Mouse (Mus musculus) embryonic facial prominence, embryonic 10.5 days (tissue): ENCODE data around the gene A130010J15Rik. TPM values are rescaled to one million over a fixed set of nuclear protein-coding genes. Genes with fewer than 3 reads are reported as not detected.

Experiments
- DNase-seq: peaks from one replicate; pipeline ENCODE4 v3.0.0-alpha.2; 2017; ENCODE audit warnings: low spot score
- H3K27ac ChIP-seq: fragments of 300-500 bp; sonication (generic); replicated peaks from 2 replicates; pipeline ENCODE4 v1.5.1; 2016; ENCODE audit warnings: mild to moderate bottlenecking
- H3K27me3 ChIP-seq: fragments of 300-500 bp; sonication (generic); replicated peaks from 2 replicates; pipeline ENCODE4 v1.6.1; 2016; ENCODE audit warnings: low read depth, mild to moderate bottlenecking; ENCODE audit not compliant: poor library complexity, severe bottlenecking
- H3K36me3 ChIP-seq: fragments of 300-500 bp; sonication (generic); replicated peaks from 2 replicates; pipeline ENCODE4 v1.6.1; 2016; ENCODE audit warnings: mild to moderate bottlenecking, moderate library complexity
- H3K4me1 ChIP-seq: fragments of 300-500 bp; sonication (generic); 2 replicates; pipeline ENCODE4 v1.6.1; 2016
- H3K4me3 ChIP-seq: fragments of 300-500 bp; sonication (generic); 2 replicates; pipeline ENCODE4 v1.5.1; 2016; ENCODE audit warnings: mild to moderate bottlenecking, moderate library complexity
- H3K9me3 ChIP-seq: fragments of 300-500 bp; sonication (generic); 2 replicates; pipeline ENCODE4 v1.6.1; 2016; ENCODE audit warnings: mild to moderate bottlenecking
- WGBS: fragments of 180-500 bp; shearing (Covaris S2); methylation state at CpG from one replicate; pipeline ENCODE4 v1.1.7; 2016; 5-methylcytosine and 5-hydroxymethylcytosine counted together
- polyA plus RNA-seq: library from polyadenylated mRNA; unstranded; fragments of >200 nt; fragmentation: Nextera tagmentation; extraction: Ambion mirVana; gene quantifications from 2 replicates; pipeline ENCODE4 v1.2.1, GENCODE M21; 2016

The A130010J15Rik gene
- polyA plus RNA-seq, 1 experiment from 2014 or later: 18.0 TPM

GRCm38 (mm10) chr1:193138669-193139068, 29.2 kb upstream of the A130010J15Rik start:
- Histone ChIP-seq H3K9me3 (no peaks in the 10 kb centered on the region), H3K4me1 (peaks cover 26% of the 10 kb centered on the region), H3K4me3 (no peak overlapping the region), H3K27ac (no peak overlapping the region), H3K36me3 (no peaks in the 10 kb centered on the region), H3K27me3 (0 out of 2 replicates have a peak, but pooled peaks cover 6% of the 10 kb centered on the region)
- no peak for DNase-seq
- 64% methylated on average over 3 of the region's 3 CpGs for whole genome bisulfite sequencing

DNA sequence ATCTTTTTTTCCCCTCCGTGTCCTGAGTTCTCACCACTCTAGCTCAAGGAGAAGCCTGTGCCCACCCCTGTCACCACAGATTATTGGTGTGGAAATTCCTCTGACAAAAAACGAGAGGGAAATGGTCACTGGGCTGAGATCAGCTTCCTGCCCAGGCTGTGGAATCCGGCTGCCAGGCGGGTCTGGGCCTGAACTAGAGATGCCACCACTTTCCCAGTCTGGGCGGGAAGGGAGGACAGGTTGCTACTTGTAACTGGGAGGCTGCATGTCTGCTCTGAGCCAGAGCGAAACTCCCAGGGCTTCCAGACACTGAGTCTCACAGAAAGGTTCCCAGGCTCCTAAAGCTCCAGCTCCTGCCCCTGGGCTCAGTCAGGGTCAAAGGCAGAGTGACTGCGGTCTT, 26.7 kb upstream of the A130010J15Rik start:
- no peaks in the 10 kb centered on the region for H3K36me3 ChIP-seq
- 69% methylated on average over 7 of the region's 7 CpGs for WGBS
- H3K27me3 ChIP-seq: peaks cover 12% of the 10 kb centered on the region; the same call in 1 of the 2 replicates
- H3K4me3 ChIP-seq: no peak overlapping the region
- H3K27ac ChIP-seq: peak overlapping the region; percentile 52
- peaks cover 26% of the 10 kb centered on the region for H3K4me1 ChIP-seq
- peak; percentile 56 for DNase-seq
- no peaks in the 10 kb centered on the region for H3K9me3 ChIP-seq

DNA sequence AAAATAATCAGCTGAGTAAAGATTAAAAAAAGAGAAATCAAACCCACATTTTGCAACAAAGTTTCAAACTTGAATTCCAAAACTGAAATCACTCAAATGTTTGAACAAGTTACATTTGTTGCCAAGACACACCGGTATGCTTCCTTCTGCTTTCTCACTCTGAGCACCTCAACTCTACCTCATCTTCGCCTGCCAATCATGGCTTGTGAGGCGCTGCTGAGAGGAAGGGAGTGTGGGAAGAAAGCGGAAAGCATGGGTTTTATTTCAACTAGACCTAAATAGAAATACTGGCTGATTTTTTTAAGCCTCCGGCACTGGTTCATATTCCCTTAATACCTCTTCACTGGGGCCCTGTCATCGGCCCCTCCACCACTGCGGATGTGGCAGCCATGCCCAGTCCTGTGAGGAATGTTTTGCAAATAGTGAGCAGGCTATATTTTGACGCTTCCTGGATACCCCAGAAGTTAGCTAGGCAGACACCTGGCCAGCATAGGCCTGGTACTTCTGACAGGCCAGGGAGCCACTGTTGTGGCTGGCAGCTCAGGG, 25.3 kb upstream of the A130010J15Rik start:
- 86% methylated on average over 8 of the region's 8 CpGs for WGBS
- Histone ChIP-seq H3K4me3 (no peak overlapping the region), H3K4me1 (peaks cover 26% of the 10 kb centered on the region), H3K9me3 (no peaks in the 10 kb centered on the region), H3K27ac (no peak overlapping the region), H3K27me3 (peaks cover 12% of the 10 kb centered on the region; the same call in 1 of the 2 replicates), H3K36me3 (no peaks in the 10 kb centered on the region)
- no peak for DNase-seq

DNA sequence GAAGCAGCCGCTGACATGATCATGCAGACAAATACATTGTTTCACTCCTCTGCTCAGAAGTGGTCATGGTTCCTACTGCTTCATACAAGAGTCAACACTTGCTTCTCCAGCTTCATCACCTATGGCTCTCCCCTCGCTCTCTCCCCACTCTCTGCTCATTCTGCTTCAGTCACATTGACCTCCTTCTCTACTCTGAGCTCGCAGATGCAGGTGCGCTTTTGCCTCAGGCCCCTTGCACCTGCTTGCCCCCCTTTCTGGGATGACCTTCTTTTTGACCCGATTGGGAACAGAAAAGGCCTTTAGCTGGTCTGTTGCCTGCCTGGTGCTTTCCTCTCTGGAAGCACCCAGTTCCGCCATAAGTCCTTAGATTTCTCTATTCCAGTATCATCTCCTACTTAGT, 23.3 kb upstream of the A130010J15Rik start:
- Histone ChIP-seq H3K27ac (no peak overlapping the region), H3K36me3 (no peaks in the 10 kb centered on the region), H3K4me3 (no peak overlapping the region), H3K9me3 (no peaks in the 10 kb centered on the region), H3K27me3 (peaks cover 12% of the 10 kb centered on the region), H3K4me1 (peaks cover 19% of the 10 kb centered on the region; the same call in 1 of the 2 replicates)
- WGBS: 84% methylated on average over 6 of the region's 6 CpGs
- no peak for DNase-seq

DNA sequence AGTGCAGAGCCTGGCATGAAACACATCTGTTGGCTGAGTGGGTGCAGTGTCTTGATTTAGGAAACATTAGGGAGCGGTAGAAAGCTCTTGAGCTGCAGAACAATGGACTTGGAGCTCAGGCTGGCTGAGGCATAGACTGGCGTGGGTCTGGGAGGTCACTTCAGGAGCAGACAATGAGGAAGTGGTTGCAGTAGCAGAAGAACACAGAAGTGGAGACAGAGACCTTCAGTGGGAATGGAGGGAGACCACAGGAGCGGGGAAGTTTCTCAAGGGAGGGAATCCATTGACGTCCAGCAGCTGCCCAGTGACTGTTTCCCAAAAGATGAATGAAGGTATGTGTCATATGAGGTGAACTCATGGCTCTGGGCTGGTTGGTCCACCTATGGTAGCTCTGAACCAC, 22.7 kb upstream of the A130010J15Rik start:
- DNase-seq: no peak
- Histone ChIP-seq H3K36me3 (no peaks in the 10 kb centered on the region), H3K27ac (no peak overlapping the region), H3K27me3 (peaks cover 17% of the 10 kb centered on the region), H3K4me1 (peaks cover 17% of the 10 kb centered on the region; the same call in 1 of the 2 replicates), H3K4me3 (no peak overlapping the region), H3K9me3 (no peaks in the 10 kb centered on the region)
- WGBS: 82% methylated on average over 4 of the region's 4 CpGs

GRCm38 (mm10) chr1:193146416-193146815, 21.4 kb upstream of the A130010J15Rik start:
- no peak overlapping the region for H3K4me3 ChIP-seq
- no peak for DNase-seq
- peaks cover 26% of the 10 kb centered on the region for H3K27me3 ChIP-seq
- H3K4me1 ChIP-seq: peaks cover 16% of the 10 kb centered on the region; the same call in 1 of the 2 replicates
- 79% methylated on average over 1 of the region's 1 CpGs for WGBS
- no peaks in the 10 kb centered on the region for H3K36me3 ChIP-seq
- no peaks in the 10 kb centered on the region for H3K9me3 ChIP-seq
- no peak overlapping the region for H3K27ac ChIP-seq

DNA sequence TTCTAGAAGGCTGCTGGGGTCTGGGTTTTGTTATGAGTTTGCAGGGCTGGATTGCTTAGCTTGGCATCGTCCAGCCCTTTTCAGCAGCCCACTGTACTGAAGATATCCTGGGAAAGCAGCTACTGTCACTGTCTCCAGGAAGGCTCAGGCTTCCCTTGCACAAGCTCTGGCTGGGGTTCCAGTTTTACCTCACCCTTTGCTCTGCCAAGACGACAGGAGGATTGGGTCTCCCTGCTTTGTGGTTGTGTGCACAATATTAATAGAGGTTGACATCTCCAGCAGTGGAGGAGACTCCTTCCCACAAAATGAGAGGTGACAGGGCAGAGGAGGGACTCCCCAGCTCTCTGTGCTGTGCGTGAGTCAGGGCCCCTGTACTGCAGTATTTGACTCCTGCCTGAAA, 18.6 kb upstream of the A130010J15Rik start:
- 68% methylated on average over 3 of the region's 3 CpGs for WGBS
- Histone ChIP-seq H3K4me3 (no peak overlapping the region), H3K36me3 (no peaks in the 10 kb centered on the region), H3K27ac (no peak overlapping the region), H3K9me3 (no peaks in the 10 kb centered on the region), H3K27me3 (peaks cover 54% of the 10 kb centered on the region), H3K4me1 (peaks cover 31% of the 10 kb centered on the region)
- no peak for DNase-seq

GRCm38 (mm10) chr1:193151134-193151533, 16.7 kb upstream of the A130010J15Rik start:
- Histone ChIP-seq H3K4me1 (peaks cover 31% of the 10 kb centered on the region), H3K36me3 (no peaks in the 10 kb centered on the region)
- WGBS: 41% methylated on average over 7 of the region's 7 CpGs

GRCm38 (mm10) chr1:193152872-193153271, 15.0 kb upstream of the A130010J15Rik start, which contains the start of gene Irf6:
TSS of gene Irf6 (plus strand) at chr1:193153111.
- Histone ChIP-seq H3K36me3 (no peaks in the 10 kb centered on the region), H3K27me3 (peaks cover 68% of the 10 kb centered on the region), H3K4me3 (peak within 1 kb of the TSS; percentile 57), H3K9me3 (no peaks in the 10 kb centered on the region), H3K27ac (peak within 1 kb of the TSS; percentile 24; the same call in 1 of the 2 replicates), H3K4me1 (peaks cover 43% of the 10 kb centered on the region)
- under 1% methylated on average over 30 of the region's 30 CpGs for WGBS
- peak; percentile 82 for DNase-seq

More at GRCm38 (mm10) chr1:193151134-193151533, 16.7 kb upstream of the A130010J15Rik start:
- no peak for DNase-seq
- H3K9me3 ChIP-seq: no peaks in the 10 kb centered on the region
- H3K4me3 ChIP-seq: no peak overlapping the region
- H3K27me3 ChIP-seq: peaks cover 67% of the 10 kb centered on the region
- H3K27ac ChIP-seq: no peak overlapping the region

- no peaks in the 10 kb centered on the region for H3K9me3 ChIP-seq
- DNase-seq: no peak
- H3K27ac ChIP-seq: peak overlapping the region; percentile 24; the same call in 1 of the 2 replicates
- H3K4me3 ChIP-seq: peak overlapping the region; percentile 57
- 17% methylated on average over 16 of the region's 16 CpGs for WGBS
- H3K36me3 ChIP-seq: no peaks in the 10 kb centered on the region
- peaks cover 43% of the 10 kb centered on the region for H3K4me1 ChIP-seq
- H3K27me3 ChIP-seq: peaks cover 68% of the 10 kb centered on the region
Observed at GRCm38 (mm10) chr1:193153561-193153960, 14.3 kb upstream of the A130010J15Rik start.

DNA sequence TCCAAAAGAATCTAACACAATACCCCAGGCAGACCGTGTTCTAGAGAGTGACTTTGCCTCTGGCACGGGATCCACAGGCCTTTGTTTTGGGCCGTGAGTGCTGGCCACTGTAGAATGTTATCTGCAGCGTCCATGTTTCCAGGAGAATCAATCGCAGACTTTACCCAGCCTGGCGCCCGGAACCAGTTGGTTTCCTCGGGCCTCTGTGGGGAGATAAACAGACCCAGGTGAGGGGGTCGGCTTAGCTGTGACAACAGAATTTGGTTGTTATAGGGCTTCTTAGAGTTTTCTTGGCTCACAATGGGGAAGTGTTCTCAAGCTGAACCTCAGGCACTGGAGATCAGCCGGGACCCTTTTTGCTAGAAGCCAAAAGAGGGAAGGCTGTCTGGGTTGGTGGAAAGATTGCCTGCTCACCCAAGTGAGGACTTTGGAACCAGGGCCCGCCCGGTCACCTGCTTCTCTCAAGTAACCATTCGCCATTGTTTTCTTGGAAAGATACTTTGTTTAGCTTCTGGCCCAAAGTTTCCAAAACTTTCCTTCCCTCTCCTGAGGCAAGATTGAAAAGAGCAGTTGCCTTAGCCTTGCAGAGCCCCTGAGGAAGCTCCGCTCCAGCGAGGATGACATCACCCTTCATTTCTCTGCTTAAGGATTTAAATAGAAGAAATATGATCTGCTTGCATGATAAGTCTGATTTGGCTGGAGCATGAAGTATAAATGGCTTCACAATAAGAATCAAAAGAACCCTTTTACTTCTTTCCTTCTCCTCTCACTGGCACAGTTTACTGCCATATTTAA, 11.3 kb upstream of the A130010J15Rik start:
- Histone ChIP-seq H3K27me3 (peaks cover 51% of the 10 kb centered on the region), H3K27ac (no peak overlapping the region)
- 73% methylated on average over 15 of the region's 15 CpGs for WGBS

DNA sequence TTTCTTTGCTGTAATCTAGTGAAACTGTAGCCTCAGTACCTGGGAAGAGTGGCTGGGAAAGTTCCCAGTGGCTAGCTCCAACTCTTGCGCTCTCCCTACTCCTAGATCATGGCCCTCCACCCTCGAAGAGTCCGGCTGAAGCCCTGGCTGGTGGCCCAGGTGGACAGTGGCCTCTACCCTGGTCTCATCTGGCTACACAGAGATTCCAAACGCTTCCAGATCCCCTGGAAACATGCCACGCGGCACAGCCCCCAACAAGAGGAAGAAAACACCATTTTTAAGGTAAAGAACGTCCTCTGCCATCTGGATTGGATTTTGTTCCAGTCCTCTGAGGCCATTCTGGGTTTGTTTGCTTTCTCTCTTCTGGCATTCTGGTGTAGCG, 10.7 kb upstream of the A130010J15Rik start:
- Histone ChIP-seq H3K27me3 (peaks cover 45% of the 10 kb centered on the region), H3K4me3 (no peak overlapping the region), H3K4me1 (peaks cover 38% of the 10 kb centered on the region), H3K27ac (no peak overlapping the region), H3K36me3 (no peaks in the 10 kb centered on the region), H3K9me3 (no peaks in the 10 kb centered on the region)
- WGBS: 68% methylated on average over 8 of the region's 8 CpGs
- no peak for DNase-seq

More for the DNA sequence above, 11.3 kb upstream of the A130010J15Rik start:
- no peaks in the 10 kb centered on the region for H3K36me3 ChIP-seq
- H3K9me3 ChIP-seq: no peaks in the 10 kb centered on the region
- DNase-seq: no peak
- H3K4me3 ChIP-seq: no peak overlapping the region
- peaks cover 38% of the 10 kb centered on the region for H3K4me1 ChIP-seq

DNA sequence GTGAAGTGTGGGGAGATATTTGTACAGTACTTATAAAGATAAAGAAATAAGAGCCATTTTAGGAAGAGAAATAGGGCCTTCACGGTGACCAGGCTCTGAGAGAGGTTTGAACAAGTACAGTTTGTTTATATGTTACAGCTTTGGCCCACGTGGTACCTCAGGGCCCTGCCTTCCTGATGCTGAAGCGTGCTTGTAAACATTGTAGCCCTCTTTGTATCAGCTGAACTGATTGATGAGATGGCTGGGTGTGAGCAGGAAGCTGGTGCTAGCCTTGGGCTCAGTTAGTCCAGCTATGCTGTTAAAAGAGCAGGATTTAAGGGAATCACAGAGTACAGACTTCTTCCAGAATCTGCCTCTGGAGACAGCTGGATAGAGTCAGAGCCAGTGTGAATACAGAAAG, 8.7 kb upstream of the A130010J15Rik start:
- DNase-seq: no peak
- Histone ChIP-seq H3K4me1 (peaks cover 24% of the 10 kb centered on the region), H3K4me3 (no peak overlapping the region), H3K27ac (no peak overlapping the region), H3K36me3 (no peaks in the 10 kb centered on the region), H3K27me3 (peaks cover 25% of the 10 kb centered on the region), H3K9me3 (no peaks in the 10 kb centered on the region)
- WGBS: 64% methylated on average over 3 of the region's 3 CpGs
